Mouse (Mus musculus) heart, embryonic 12.5 days (tissue): ENCODE results near the gene Brf1. TPM values are rescaled to one million over a fixed set of nuclear protein-coding genes. Genes with fewer than 3 reads are reported as not detected.

Experiments used
- ATAC-seq: fragments of 200-750 bp; cut with Nextera tagmentation; 2 replicates; pipeline ENCODE4 v1.8.0; 2017; ENCODE audit warnings: moderate TSS enrichment, moderate library complexity; ENCODE audit not compliant: insufficient number of reproducible peaks, low FRiP score
- H3K27ac ChIP-seq: fragments of 300-500 bp; sonication (generic); 2 replicates; pipeline ENCODE4 v1.5.1; 2016; ENCODE audit warnings: mild to moderate bottlenecking, moderate library complexity; ENCODE audit not compliant: poor library complexity, severe bottlenecking
- H3K27me3 ChIP-seq: fragments of 300-500 bp; sonication (generic); replicated peaks from 2 replicates; pipeline ENCODE4 v1.6.1; 2016; ENCODE audit warnings: mild to moderate bottlenecking, moderate library complexity
- H3K36me3 ChIP-seq: fragments of 300-500 bp; sonication (generic); 2 replicates; pipeline ENCODE4 v1.6.1; 2016; ENCODE audit warnings: mild to moderate bottlenecking, moderate library complexity
- H3K4me1 ChIP-seq: fragments of 300-500 bp; sonication (generic); replicated peaks from 2 replicates; pipeline ENCODE4 v1.6.1; 2016; ENCODE audit warnings: mild to moderate bottlenecking
- H3K4me2 ChIP-seq: fragments of 300-500 bp; sonication (generic); 2 replicates; pipeline ENCODE4 v1.6.1; 2016; ENCODE audit warnings: mild to moderate bottlenecking, moderate library complexity
- H3K4me3 ChIP-seq: fragments of 300-500 bp; sonication (generic); 2 replicates; pipeline ENCODE4 v1.5.1; 2016; ENCODE audit warnings: mild to moderate bottlenecking
- H3K9ac ChIP-seq: fragments of 300-500 bp; sonication (generic); 2 replicates; pipeline ENCODE4 v1.6.1; 2016; ENCODE audit warnings: mild to moderate bottlenecking, moderate library complexity
- H3K9me3 ChIP-seq: fragments of 300-500 bp; sonication (generic); replicated peaks from 2 replicates; pipeline ENCODE4 v1.6.1; 2016; ENCODE audit warnings: mild to moderate bottlenecking, moderate library complexity
- WGBS: fragments of 180-500 bp; shearing (Covaris S2); methylation state at CpG from one replicate; pipeline ENCODE4 v1.1.7; 2016; 5-methylcytosine and 5-hydroxymethylcytosine counted together
- polyA plus RNA-seq: library from polyadenylated mRNA; unstranded; fragments of >200 nt; fragmentation: Nextera tagmentation; extraction: Ambion mirVana; gene quantifications from 2 replicates; pipeline ENCODE4 v1.2.1, GENCODE M21; 2016

The Brf1 gene
- polyA plus RNA-seq, 1 experiment from 2014 or later: 40.3 TPM

DNA sequence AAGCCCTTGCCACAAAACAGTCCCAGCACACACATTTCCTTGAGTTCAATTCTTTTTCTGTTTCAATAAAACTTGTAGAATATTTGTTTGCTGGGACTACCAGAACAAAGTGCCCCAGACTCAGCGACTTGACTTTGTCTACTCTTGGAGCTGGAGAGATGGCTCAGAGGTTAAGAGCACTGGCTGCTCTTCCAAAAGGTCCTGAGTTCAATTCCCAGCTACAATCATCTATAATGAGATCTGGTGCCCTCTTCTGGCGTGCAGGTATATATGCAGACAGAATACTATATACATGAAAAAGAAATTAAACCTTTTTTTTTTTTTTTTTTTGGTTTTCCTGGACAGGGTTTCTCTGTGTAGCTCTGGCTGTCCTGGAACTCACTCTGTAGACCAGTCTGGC is 2.2 kb upstream of the Brf1 start:
- Histone ChIP-seq H3K4me3 (no peak overlapping the region), H3K4me1 (peaks cover 18% of the 10 kb centered on the region), H3K27me3 (no peaks in the 10 kb centered on the region), H3K27ac (no peak overlapping the region), H3K4me2 (no peak overlapping the region), H3K36me3 (no peaks in the 10 kb centered on the region), H3K9ac (no peak overlapping the region), H3K9me3 (no peaks in the 10 kb centered on the region)
- 37% methylated on average over 2 of the region's 2 CpGs for WGBS
- no peak for ATAC-seq

DNA sequence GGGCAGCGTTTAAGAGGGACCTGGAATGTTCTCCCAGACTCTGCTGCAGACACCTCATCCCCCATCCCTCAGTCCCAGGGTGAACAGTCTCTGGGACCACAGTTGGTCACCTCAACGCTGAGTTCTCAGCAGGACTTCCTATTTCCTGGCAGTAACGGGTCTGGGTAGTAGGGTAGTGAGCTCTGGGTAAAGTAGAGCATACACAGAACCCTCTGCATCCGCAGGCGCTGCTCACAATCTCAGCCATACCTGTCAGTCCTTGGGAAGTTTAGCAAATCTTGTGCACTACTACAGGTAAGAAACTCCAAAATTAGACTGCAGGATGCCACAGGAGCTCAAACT is 600 bp upstream of the Brf1 start:
- H3K36me3 ChIP-seq: no peaks in the 10 kb centered on the region
- no peaks in the 10 kb centered on the region for H3K27me3 ChIP-seq
- peak overlapping the region; percentile 89 for H3K4me3 ChIP-seq
- H3K9me3 ChIP-seq: no peaks in the 10 kb centered on the region
- peaks cover 18% of the 10 kb centered on the region for H3K4me1 ChIP-seq
- peak overlapping the region; percentile 81 for H3K9ac ChIP-seq
- H3K27ac ChIP-seq: peak overlapping the region; percentile 91
- peak overlapping the region; percentile 96 for H3K4me2 ChIP-seq
- peak; percentile 29 for ATAC-seq
- 7% methylated on average over 5 of the region's 5 CpGs for WGBS

DNA sequence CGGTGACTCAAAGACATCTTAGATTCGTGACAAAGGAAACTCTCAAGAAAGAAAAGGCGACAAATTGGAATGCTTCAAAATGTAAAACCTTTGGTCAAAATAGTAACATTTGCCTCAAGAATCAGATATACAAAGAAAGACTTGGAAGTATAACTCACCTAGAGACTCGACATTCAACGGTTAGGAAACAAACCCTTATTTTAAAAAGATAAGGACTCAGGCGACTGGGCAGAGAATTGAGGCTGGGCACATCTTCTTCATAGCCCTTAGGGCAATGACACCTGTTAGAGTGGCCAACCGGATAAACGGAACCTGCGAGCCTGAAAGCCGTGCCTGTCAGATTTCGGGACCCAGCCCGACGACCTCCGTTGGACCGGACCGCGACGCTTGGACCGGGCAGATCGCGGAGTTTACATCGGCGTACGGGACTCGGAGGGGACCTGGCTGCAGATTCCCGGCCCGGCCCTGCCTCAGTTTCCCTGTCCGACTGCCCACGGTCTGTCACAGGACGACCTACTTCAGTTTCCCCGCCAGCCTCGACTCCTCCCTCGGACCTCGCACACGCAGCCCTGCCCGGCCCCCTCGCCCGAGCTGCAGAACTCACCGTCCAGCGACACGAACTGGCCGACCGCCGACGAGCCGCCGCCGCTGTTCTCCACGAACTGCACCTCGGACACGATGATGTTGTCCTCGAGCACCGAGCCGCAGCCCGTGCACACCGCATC is 773 bp downstream of the Brf1 start:
- H3K27ac ChIP-seq: peak overlapping the region; percentile 91
- H3K9me3 ChIP-seq: no peaks in the 10 kb centered on the region
- ATAC-seq: no peak; the same call in none of the 2 replicates
- H3K4me1 ChIP-seq: peaks cover 22% of the 10 kb centered on the region
- H3K27me3 ChIP-seq: no peaks in the 10 kb centered on the region
- 1% methylated on average over 56 of the region's 56 CpGs for WGBS
- peak overlapping the region; percentile 96 for H3K4me2 ChIP-seq
- 0 out of 2 replicates have a peak, but pooled peaks cover 5% of the 10 kb centered on the region for H3K36me3 ChIP-seq
- peak overlapping the region; percentile 89 for H3K4me3 ChIP-seq
- H3K9ac ChIP-seq: peak overlapping the region; percentile 91

DNA sequence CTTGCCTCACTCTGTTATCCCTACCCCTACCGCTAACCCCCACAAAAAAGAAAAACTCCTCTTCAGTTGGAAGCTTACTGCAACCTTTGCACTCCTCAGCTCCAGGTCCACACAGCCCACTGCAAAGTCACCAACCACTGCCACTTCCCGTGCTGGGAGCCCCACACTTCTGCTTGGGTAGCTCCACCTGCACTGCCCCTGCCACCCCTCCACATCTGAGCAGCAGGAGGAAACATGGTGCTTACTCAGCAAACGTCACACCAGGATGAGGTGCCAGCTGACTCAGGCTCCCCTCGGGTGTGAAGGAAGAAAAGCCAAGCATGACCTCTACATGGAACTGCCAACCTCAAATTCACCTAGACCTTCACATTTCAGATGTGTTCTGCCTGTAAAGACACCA is 6.4 kb downstream of the Brf1 start:
- WGBS: 77% methylated on average over 4 of the region's 4 CpGs
- no peak for ATAC-seq
- Histone ChIP-seq H3K4me3 (no peak overlapping the region), H3K4me1 (peaks cover 20% of the 10 kb centered on the region), H3K9me3 (no peaks in the 10 kb centered on the region), H3K36me3 (peaks cover 21% of the 10 kb centered on the region), H3K27ac (no peak overlapping the region), H3K4me2 (no peak overlapping the region), H3K27me3 (no peaks in the 10 kb centered on the region), H3K9ac (no peak overlapping the region)

DNA sequence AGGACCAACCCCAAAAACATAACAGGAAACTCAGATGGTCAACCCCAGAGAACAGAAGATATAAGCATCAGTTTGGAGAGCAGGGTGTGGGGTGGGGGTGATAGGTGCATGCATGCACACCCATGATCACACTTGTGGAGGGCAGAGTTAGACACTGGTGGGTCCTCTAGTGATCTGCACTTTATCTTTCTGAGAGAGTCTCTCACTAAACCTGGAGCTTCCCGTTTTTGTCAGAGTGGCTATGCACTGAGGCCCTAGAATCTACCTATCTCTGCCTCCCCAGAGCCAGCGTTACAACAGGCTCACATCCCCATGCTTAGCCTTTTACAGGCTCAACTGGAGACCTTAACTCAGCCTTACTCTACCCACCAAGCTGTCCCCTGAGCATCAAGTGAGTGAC is 9.1 kb downstream of the Brf1 start:
- peaks cover 16% of the 10 kb centered on the region for H3K4me1 ChIP-seq
- no peak overlapping the region for H3K27ac ChIP-seq
- H3K9ac ChIP-seq: no peak overlapping the region
- H3K9me3 ChIP-seq: no peaks in the 10 kb centered on the region
- no peak for ATAC-seq
- H3K4me2 ChIP-seq: no peak overlapping the region
- 74% methylated on average over 2 of the region's 2 CpGs for WGBS
- H3K36me3 ChIP-seq: peaks cover 36% of the 10 kb centered on the region
- H3K4me3 ChIP-seq: no peak overlapping the region
- H3K27me3 ChIP-seq: no peaks in the 10 kb centered on the region

DNA sequence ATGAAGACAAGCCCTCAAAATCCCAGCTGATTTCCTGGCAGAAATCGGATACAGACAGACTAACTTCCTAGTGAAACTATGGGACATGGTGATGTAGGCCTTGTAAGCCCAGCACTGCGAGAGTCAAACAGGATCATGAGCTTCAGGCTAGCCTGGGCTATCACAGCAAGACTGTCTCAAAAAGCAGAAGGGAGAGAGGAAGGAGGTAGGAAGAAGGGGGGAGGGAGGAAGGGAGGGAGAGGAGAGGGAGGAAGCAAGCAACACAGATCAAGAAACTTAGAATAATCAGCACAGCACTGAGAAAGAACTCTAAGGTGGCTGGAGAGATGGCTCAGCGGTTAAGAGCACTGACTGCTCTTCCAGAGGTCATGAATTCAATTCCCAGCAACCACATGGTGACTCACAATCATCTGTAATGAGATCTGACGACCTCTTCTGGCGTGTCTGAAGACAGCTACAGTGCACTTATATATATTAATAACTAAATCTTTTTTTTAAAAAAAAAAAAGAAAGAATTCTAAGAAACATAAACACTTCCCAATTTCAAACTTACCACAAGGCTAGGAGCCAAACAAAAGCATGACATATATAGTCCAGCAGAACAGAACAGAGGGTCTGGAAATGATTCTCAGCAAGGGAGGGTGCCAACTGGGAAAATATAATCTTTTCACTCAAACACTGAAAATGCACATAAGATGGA is 9.6 kb downstream of the Brf1 start:
- H3K4me2 ChIP-seq: no peak overlapping the region
- WGBS: 87% methylated on average over 5 of the region's 5 CpGs
- H3K27me3 ChIP-seq: no peaks in the 10 kb centered on the region
- ATAC-seq: no peak
- peaks cover 40% of the 10 kb centered on the region for H3K36me3 ChIP-seq
- no peak overlapping the region for H3K9ac ChIP-seq
- no peak overlapping the region for H3K27ac ChIP-seq
- no peaks in the 10 kb centered on the region for H3K9me3 ChIP-seq
- H3K4me3 ChIP-seq: no peak overlapping the region
- peaks cover 16% of the 10 kb centered on the region for H3K4me1 ChIP-seq

DNA sequence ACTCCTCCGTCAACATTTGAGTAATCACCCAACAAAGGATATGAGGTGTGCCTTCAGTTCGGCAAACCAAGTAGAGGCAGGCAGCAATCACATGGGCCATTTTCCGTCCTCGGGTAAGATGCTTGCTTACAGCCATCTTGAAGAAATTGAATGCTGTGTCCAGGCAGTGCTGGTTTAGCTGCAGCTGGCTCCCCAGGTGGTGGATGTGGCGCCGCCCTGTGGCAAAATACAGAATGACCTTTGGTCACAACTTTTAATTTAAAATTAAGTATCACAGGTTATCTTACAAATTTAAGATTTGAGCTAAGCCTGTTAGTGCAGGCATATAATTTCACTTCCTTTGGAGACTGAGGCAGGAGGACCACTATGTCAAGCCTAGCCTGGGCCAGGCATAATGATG is 12.6 kb downstream of the Brf1 start:
- ATAC-seq: no peak
- Histone ChIP-seq H3K4me3 (no peak overlapping the region), H3K9me3 (no peaks in the 10 kb centered on the region), H3K4me2 (no peak overlapping the region), H3K27me3 (no peaks in the 10 kb centered on the region), H3K27ac (no peak overlapping the region), H3K36me3 (peaks cover 57% of the 10 kb centered on the region), H3K4me1 (peaks cover 9% of the 10 kb centered on the region), H3K9ac (no peak overlapping the region)
- 80% methylated on average over 6 of the region's 6 CpGs for WGBS

DNA sequence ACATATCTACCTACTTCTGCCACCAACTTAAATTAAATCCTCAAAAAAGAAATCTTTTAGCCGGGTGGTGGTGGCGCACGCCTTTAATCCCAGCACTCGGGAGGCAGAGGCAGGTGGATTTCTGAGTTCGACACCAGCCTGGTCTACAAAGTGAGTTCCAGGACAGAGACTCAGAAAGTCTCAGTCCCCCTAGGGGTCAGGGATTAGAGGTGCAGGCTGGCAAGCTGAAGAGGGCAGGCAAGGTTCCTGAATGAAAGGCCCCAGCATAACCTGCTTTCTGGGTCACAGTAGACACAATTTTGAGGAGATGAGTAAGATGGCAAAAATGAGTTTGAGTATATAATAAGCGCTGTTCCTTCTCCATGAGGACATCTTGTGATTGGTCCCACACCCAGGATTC is 15.2 kb downstream of the Brf1 start:
- Histone ChIP-seq H3K9me3 (no peaks in the 10 kb centered on the region), H3K4me1 (peaks cover 17% of the 10 kb centered on the region), H3K27me3 (no peaks in the 10 kb centered on the region), H3K36me3 (peaks cover 63% of the 10 kb centered on the region), H3K4me3 (no peak overlapping the region), H3K27ac (no peak overlapping the region), H3K9ac (no peak overlapping the region), H3K4me2 (no peak overlapping the region)
- no peak for ATAC-seq
- WGBS: 89% methylated on average over 6 of the region's 6 CpGs

DNA sequence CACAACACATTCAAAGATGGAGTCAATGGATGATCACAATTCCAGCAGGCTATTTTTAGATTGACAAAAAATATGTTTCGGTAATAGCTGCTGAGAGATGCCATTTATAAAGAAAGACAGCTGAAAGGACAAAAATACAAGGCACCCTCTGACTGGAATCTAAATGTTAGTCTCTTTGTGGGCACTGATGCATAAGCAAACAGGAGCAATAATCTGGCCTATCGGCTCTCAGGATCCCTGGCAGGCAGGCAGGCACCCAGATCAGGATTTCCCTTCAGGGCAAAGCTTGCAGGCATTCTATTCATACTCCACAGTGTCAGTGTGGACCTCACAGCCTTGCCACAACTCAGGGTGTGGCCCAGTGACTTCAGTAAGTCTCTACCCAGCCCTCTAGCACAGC is 18.5 kb downstream of the Brf1 start:
- Histone ChIP-seq H3K36me3 (peaks cover 85% of the 10 kb centered on the region), H3K4me1 (peaks cover 16% of the 10 kb centered on the region), H3K9ac (no peak overlapping the region), H3K9me3 (no peaks in the 10 kb centered on the region), H3K4me3 (no peak overlapping the region), H3K27me3 (no peaks in the 10 kb centered on the region), H3K27ac (no peak overlapping the region), H3K4me2 (no peak overlapping the region)
- no peak for ATAC-seq
- WGBS: 75% methylated on average over 2 of the region's 2 CpGs

DNA sequence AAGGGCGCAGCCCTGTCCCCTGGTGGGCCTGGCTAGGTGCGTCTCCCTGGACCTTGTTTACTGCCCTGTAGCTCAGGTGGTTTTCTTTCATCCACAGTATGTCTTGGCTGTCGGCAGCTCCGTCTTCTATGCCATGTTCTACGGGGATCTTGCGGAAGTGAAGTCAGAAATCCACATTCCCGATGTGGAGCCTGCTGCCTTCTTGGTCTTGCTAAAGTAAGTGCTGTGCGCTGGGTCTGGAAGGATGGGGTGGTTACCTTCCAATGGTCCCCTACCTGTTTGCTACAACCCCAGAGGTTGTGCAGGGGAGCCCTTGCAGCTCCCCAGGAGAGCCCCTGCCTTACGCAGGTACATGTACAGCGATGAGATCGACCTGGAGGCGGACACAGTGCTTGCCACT is 23.3 kb downstream of the Brf1 start:
- Histone ChIP-seq H3K4me3 (peak overlapping the region; percentile 67), H3K9ac (peak overlapping the region; percentile 92), H3K27me3 (no peaks in the 10 kb centered on the region), H3K4me2 (peak overlapping the region; percentile 87), H3K36me3 (peaks cover 67% of the 10 kb centered on the region), H3K9me3 (no peaks in the 10 kb centered on the region), H3K27ac (peak overlapping the region; percentile 94), H3K4me1 (peaks cover 18% of the 10 kb centered on the region)
- ATAC-seq: peak; percentile 15; the same call in 1 of the 2 replicates
- 42% methylated on average over 12 of the region's 12 CpGs for WGBS

DNA sequence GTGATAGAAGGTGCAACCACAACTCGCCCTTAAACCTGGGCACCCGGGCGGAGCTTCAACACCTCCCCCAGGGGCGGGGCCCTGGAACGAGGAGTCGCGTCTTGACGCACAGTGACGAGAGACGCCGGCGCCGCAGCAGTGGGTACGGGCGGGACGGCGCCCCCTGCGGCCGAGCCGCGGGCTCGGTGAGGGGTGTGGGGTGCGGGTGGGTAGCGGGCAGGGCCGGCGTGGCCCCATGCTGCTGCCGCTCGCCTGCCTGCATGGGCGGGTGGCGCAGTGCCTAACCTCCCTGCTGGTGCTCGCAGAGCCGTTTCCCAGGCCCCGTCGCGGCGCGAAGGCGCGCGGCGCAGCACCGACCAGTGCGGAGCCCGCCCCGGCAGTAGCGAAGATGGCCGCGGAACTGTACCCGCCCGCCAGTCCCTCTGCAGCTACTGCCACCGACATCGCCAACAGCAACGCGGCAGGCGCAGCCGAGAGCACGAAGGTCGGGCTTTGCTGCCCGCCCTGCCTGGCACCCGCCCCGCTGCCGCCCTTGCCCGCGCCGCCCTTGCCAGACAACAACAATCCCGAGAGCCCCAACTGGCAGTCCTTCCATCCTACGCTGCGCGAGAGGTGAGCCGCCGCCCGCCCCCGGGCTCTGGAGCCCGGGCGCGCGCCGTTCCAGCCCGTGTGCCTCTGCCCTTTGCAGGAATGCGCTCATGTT is 24.0 kb downstream of the Brf1 start, which contains the start of gene Btbd6:
TSS of gene Btbd6 (plus strand) at position 112 of the 703 bp plus-strand sequence.
- under 1% methylated on average over 77 of the region's 80 CpGs for WGBS
- no peaks in the 10 kb centered on the region for H3K27me3 ChIP-seq

More for the DNA sequence above, 24.0 kb downstream of the Brf1 start, which contains the start of gene Btbd6:
- peaks cover 72% of the 10 kb centered on the region for H3K36me3 ChIP-seq
- peak within 1 kb of the TSS; percentile 87 for H3K4me2 ChIP-seq
- peak within 1 kb of the TSS; percentile 92 for H3K9ac ChIP-seq
- H3K4me3 ChIP-seq: peak within 1 kb of the TSS; percentile 67
- H3K9me3 ChIP-seq: no peaks in the 10 kb centered on the region
- peaks cover 13% of the 10 kb centered on the region for H3K4me1 ChIP-seq
- peak within 1 kb of the TSS; percentile 94 for H3K27ac ChIP-seq
- peak; percentile 90 for ATAC-seq
